Mouse (Mus musculus) frontal cortex, postnatal 14 days (tissue): ENCODE results near the gene Cyp2w1.

Experiments
- DNase-seq, 2 experiments: peaks; one replicate each; pipeline ENCODE4 v3.0.0; 2022; ENCODE audit warnings: low spot score in 2 of 2

Gene Cyp2w1

DNA sequence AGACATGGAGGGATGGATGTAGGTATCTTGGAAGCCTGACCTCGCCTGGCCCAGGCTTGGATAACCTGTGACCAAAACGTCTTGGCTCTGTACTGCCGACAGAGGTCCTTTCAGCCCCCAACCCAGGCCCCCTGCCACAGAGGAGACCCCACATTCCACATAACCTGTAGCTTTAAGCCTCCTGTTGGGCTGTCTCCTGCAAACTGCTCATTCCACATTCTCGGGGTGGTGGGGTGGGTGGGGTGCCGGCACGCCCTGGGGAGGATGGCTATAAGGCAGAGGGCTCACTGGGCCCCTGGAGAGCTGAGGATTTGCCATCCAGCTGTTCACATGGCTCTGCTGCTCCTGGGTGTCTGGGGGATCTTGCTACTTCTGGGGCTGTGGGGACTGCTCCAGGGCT is at the start of gene Cyp2w1:
Gene Cyp2w1 (plus strand): TSS at position 301 of the 400 bp plus-strand sequence.
- no peak for DNase-seq

DNA sequence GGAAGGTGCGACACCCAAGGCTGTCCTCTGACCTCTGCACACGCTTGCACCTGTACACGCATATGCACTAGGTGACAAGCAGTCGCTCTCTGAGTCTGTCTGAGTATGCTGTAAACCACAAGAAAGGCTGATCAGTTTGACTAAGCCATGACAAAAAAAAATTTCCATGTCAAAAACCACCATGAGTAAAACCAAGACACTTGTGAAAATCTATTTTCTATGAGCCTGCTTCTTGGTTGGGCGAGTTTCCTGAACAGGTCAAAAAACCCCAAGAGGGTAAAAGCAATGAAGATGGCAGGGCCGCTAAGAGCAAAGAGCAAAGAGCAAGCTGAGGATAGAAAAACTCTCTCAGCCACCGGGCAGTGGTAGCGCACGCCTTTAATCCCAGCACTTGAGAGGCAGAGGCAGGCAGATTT is 48.8 kb upstream of the Cyp2w1 start:
- DNase-seq, result no peak

DNA sequence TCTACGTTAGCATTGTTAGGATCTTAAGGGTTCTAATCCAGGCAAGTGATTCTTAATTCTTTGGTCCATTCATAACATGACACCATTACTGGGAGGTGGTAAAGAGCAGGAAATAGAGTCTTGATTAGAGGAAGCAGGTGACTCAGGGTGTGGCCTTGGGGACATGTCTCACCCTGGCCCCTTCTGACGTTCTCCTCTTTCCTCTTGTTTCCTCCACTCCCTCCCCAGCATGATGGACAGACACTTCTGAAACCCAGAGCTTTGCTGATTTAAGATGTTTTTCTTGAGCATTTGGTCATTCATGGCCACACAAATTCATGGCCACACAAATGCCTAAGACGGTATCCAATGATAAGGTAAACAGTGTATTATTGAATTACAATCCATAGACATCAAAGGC is 42.5 kb upstream of the Cyp2w1 start:
- DNase-seq, result no peak

DNA sequence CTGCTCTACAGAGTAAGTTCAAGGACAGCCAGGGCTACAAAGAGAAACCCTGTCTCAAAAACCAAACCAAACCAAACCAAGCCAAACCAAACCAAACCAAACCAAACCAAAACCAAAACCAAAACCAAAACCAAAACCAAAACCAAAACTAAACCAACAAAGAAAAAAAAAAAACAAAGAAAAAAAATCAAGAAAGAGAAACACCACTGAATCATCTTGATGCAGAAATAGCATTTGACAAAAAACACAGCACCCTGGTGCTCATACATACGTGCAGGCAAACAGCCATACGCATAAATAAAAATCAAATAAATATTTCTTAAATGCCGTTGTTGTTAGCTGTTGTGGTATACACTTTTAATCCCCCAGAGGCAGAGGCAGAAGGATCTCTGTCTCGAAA is 41.9 kb upstream of the Cyp2w1 start:
- DNase-seq, result no peak

DNA sequence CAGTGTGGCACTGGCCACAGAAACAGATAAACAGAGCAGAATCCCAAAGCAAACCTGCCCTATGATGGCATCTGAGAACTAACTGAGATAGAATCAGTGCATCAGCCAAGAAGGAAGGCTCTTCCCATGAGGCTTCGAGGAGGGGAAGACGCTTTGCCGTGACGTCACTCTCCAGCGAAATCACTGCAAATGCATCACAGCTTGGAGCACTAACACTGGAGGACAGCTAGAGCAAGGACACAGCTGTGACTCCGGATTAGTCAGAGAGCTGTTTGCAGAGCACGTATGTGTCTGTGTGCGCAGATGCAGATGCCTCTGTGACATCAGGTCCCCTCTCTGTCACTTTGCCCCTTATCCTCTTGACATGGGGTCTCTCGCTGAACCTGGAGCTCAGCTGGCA is 40.6 kb upstream of the Cyp2w1 start:
- no peak for DNase-seq

DNA sequence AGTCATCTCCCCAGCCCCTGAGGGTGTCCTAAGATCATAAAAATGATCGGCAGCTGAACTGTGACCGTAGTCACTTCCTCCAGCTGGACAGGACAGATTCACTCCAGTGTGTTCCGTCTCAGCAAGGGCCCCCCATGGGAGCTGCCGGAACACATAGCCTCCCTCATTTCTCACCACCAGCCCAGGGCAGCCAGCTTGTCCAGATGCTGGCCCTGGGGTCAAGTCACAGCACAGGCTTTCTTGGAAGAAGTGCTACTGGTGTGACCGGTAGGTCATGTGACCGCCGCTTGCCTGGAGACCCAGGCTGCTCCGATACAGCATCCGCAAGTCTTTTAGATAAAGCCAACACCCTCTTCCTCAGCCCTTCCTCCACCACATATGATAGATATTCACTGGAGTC is 38.9 kb upstream of the Cyp2w1 start:
- no peak for DNase-seq

DNA sequence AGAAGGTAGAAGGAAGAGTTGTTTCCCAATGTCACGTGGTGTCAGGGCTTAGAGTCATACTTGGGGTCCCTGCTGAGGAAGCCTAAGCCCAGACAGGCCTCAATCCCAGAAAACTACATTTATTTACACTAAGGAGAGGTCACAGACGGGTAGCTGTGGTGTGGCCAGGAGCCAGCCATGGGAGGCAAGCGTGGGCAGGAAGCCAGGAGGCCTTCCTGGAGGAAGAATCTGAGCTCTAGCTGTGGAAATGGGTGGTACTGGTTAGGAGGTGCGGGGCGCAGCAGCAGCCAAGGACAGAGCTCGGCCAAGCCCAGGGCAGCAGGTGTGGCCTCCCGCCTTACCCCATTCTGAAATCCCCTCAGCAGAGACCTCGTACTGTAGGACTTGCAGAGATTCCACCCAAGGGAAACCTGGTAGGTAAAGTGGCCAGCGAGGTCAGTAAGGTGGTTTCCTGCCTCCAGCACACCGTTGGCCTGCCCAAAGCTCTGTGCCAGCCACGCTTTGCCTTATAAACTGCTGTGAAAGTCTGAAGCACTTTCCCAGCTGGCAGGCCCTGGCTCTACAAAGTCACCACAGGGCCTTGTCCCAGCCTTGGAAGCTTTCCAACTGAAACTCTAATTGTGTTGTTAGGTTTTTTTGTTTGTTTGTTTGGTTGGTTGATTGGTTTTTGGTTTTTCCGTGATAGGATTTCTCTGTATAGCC is 37.3 kb upstream of the Cyp2w1 start:
- no peak for DNase-seq

DNA sequence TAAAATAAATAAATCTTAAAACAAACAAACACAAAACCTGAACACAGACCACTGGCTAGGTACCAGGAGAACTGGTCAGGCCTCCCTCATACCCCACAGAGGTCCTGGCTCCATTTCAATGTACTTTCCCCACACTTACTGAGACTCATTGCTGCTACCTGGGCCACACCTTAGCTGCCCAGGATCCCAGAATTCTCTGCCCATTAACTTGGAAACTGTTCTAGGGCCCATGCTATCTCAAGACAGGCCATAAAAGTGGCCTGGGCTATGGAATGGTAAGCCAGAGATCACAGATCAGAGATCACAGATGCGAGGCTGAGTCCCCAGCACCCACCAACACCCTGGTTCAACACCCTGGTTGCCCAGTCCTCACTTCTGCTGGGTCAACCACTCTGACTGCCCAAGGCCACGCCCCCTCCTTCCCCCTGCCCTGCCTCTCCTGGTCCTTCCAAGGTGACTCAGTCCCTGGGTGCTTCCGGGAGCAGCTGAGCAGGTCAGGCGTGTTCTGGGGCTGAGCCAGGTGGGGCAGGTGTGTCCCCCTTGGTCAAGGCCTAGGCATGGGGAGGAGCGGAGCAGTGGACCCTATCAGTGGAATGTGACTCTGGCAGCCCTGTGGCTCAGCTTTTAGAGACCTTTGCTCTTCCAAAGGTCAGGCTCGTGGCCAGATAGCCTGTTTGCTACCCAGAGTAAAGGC is 35.3 kb upstream of the Cyp2w1 start:
- DNase-seq, result no peak

DNA sequence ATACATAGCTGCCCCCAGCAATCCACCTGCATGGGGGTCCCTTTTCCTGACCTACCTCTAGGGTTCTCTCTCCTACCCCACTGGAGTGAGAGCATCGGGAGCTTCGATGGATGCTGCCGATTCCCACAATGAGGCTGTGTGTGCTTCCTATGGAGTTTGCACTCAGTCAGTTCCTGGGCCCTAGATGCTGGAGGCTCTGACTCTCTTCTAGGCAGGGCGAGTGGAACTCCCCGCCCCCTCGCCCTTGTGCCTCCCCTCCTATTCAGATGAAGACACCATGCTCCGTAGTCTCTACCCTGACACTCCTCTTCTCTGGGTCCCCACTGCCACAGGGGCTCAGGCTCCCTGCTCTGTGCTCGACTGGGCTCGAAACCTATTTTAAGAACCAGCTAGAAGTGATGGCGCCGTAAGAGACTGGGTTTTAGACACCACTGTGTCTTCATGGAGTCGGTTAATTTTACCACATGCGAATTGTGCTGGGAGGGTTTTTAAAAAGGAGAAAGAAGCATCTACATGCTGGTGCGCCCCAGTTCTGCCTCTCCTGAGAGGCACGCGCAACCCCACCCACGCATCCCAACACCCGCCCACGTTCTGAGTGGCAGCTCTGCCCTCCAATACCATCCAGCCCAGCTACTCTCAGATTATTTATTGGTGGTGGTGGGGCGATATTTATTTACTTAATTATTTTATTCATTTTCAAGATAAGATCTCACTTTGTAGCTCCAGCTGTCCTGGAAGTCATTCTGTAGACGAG is 34.5 kb upstream of the Cyp2w1 start:
- peak in 1 of 2 experiments; percentile 50 for DNase-seq

DNA sequence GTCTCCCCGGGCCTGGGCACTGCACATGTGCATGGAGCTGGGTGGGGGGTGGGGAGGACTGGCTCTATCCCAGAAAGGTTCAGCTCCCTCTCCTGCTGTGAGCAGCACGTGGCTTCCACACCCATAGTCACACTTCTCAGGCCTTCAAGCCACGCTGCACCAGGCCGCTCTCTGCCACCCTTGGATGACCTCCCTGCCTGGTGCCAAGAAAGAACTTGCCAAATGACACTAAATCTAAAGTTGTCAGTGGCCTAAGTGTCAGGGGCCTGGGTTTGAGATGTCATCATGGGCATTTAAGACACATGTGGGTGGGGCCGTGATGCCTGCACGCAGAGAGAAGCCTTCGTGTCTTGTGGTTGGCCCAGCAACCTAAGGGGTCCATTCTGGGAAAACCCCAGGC is 32.0 kb upstream of the Cyp2w1 start:
- DNase-seq, result no peak

DNA sequence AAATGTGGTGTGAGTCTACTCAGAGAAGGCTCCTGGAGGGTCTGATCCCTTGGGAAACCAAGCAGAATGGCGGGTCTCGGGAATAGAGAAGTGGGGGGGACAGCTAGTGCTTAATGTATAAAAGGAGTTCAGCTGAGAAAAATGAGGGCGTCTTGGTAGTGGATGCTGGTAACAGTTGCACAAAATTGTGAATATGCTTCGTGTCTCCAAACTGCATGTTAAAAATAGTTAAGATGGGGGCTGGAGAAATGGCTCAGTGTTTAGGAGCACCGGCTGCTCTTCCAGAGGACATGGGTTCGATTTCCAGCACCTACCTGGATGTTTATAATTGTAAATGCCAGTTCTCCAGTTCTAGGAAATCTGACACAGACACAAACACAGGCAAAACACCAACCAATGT is 31.1 kb upstream of the Cyp2w1 start:
- DNase-seq, result no peak

DNA sequence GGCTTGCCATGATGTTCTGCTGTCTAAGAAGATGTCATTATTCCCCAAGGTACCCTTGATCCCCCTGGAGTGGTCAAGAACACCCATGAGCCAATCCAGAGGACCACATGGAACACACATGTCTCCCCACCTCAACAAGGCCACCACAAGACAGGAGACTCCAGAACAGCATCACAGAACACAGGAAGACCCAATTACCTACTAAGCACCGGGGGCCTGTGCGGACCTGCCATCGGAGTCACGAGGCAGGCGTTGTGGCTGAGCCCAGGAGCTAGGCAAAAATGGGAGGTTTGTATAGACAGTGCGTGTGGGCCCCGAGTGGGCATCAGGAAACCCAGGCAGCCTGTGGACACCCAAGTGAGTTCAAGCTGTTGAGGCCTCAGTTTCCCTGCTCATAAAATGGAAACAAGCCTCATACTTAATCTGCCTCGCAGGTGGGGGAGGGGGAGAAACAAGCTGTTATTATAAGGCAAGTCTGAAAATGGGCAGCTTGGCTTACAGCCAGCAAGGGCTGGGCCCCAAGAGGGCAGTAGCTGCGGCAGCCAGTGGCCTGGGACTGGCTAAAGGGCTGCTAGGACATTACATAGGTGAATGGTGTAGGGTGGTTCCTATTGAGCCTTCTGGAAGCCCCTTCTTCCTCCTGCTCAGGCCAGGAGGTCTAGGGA is 29.0 kb upstream of the Cyp2w1 start:
- DNase-seq, result no peak

DNA sequence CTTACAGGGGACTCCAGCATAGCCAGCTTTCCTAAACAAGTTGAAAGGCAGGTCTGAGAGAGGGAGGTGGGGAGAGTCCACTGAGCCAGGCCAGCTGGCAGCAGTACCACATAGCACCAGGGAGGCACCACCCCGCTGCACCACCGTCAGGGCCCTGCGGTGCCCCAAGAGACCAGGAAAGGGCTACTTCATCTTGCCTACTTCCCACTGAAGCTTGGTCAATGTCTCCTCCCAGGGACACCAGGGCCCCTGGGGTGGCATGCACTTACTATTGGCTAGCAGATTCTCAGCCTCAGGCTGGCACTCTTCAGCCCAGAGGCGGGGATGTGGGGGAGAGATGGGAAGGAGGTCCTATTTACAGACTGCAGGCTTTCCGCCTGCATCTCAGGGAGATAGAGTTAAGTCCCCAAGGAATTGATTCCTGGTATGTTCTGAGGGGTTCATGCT is 28.3 kb upstream of the Cyp2w1 start:
- peak in 1 of 2 experiments; percentile 37 for DNase-seq

DNA sequence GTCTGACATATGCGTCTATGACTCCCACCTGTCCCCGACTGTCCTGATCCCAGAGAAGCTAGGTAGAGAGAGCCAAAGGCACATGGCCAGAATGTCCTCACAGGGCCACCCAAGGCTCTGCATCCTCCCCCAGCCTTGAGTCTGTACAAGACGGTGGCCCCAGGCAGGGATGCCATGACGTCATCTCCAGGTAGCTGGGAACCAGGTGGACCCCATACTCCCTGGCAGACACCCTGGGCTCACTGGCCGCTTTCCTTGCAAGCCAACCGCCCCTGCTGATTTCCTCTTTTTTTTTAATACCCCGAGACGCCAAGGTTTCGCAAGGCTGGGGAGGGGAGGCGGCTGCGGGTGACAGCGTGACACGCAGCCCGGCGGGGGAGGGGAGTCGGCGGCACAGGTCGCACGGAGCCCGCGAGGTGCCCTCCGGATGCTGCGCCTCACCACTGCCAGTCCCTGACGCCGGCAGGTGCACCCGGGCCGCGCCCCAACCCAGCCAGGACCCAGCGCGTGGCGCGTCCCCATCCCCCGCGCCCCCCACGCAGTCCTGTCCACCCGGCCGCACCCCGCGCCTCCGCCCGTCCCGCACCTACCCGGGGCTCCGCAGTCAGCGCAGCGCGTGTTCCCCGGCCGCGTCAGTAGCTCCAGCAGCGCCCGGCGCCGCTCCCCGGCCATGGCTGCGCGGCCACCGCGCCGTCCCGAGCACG is 27.6 kb upstream of the Cyp2w1 start:
- DNase-seq, result peak in 1 of 2 experiments; percentile 32

DNA sequence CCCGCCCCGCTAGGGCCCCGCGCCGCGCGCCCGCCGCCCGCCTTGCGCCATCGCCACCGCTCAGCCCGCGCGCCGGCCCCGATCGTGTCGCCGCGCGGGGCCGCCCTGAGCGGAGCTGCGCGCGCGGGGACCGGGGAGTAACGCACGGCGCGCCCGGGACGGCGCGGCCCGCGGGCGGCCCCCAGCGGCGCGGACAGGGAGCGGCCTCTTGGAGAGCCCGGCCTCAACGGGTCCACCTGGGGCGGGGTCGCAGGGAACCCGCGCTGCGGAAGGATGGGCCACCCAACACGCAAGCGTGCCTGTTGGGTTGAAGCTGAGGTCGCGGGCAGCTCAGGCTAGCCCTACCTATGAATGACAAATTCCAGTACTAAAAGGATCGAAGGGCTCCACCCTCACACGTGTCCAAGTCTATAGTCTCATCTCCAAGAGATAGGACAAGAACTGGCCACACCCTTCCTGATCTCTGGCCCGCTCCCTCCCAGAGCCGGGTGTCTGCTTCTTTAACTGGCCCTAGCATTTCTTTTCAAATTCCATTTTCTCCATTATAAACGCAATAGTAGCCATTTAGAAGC is 26.9 kb upstream of the Cyp2w1 start, which contains the start of gene Adap1:
Gene Adap1 (minus strand): TSS at position 228 of the 572 bp plus-strand sequence.
- DNase-seq, result peak in 1 of 2 experiments; percentile 52

DNA sequence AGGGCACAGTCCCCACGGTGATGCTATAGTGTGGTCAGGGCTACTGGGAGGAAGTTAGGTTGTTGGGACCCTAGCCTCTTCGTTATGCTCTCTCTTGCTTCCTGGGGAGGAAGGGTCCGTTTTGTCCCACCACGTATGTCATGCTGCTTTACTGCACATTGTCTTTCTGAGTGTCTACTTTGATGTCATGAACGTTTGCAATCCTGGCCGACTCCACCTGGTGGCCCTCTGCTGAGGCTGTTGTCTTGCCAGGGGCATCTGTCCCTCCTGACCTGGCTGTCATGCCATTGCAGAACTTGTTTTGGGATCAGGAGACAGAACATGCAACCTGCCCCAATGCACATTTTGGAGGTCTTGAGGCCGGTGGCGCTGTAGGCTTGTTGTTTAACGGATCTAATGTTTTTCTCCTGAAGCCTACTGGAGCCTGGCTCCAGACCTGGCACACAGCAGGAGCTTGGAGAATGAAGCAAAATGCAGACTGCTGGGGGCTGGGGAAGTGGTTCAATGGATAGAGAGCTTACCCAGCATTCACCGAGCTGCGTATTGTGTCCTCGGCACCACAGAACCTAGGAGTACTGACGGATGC is 26.2 kb upstream of the Cyp2w1 start:
- no peak for DNase-seq

DNA sequence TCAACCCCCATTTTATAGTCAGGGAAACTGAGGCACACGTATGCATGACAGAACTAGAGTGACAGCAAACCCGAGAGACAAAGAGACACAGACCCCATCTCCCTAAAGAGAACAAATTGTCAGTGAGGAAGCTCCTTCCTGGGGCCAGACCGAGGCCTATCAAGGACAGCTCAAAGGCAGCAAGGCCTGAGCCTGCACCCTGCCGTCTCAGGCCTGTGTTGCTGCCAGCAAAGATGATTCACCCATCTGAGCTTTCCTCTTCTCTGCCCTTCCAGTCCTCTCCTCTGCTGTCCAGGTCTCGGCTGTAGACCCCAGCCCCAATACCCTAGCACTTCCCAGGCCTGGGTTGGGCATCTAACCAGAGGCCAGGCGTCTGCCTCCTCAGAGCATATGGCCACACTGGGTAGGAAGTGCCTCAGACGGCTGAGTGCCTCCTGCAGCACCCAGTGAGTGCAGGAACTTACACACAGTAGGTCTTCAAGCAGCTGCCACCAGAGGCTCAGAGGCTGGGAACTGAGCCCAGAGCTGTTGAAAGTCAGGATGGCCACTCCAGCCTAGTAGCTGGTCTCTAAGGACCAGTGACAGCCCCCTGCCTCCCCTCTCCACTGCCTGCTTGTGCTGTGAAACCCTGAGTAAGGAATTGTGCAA is 25.3 kb upstream of the Cyp2w1 start:
- DNase-seq, result no peak

DNA sequence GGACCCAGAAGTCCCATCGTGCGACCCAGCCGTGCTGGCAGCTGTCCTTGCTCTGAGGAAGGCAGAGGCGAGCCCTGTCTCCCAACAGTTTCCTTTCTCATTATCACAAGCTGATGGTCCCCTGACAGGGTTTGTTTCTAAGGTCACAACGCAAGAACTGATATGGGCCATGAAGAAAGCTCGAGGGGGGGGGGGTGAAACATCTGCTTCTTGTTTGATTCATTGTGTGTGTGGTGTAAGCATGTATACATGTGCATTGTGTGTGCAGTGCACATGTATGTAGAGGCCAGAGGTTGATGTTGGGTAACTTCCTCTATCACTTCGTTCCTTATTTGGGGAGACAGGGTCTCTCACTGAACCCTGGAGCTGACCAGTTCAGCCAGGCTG is 24.8 kb upstream of the Cyp2w1 start:
- DNase-seq, result no peak

DNA sequence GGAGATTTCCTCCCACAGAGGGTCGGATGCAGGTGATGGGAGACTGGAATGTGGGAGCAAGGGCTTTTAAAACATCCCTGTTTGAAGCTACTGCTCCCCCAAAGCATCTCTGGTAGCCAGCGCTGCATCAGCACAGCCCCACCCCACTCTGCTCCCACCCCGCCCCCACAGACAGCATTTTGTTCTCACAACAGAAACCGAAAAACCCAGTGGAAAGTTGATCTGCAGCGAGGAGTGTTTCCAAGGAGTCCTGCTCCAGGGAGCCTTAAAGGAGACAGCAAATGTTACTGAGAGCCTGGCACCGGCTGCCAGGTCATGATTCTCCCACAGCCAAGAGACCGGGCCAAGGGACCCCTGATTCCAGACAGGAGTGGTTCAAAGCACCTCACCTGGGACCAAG is 21.7 kb upstream of the Cyp2w1 start:
- no peak for DNase-seq

DNA sequence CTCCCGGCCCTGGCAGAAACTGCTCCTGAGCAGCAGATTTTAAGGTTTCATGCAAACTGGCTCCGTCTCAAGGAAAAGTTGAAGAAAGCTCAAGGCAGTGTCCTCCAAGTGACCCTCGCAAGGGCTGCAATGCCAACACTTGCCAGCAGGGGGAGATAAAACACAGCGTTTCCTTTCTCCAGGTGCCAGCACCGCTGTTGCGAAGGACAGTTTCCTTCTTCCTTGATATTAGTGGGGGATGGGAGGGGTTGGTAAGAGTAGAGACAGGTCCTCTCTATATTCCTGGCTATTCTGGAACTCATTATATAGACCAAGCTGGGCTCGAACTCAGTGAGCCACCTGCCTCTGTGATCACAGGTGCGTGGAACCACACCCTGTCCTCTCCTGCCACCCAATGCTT is 20.7 kb upstream of the Cyp2w1 start:
- peak in 1 of 2 experiments; percentile 75 for DNase-seq
